Mouse (Mus musculus): ENCODE data around the gene Mapkapk3. TPM values are rescaled to one million over a fixed set of nuclear protein-coding genes. Genes with fewer than 3 reads are reported as not detected.
A peak's percentile ranks its signal among the peaks of the same experiment; 100 is the strongest.

The Mapkapk3 gene
- polyA plus RNA-seq, 1 experiment from 2014 or later, result 13.2 TPM

GRCm38 (mm10) chr9:107272284-107272683 lies 17.4 kb downstream of the Mapkapk3 start:
- 16% methylated on average over 4 of the region's 4 CpGs for WGBS (ENCODE audit: insufficient replicate concordance)
- H3K4me2 ChIP-seq, result no peak overlapping the region
- peak; percentile 71 for ATAC-seq

DNA sequence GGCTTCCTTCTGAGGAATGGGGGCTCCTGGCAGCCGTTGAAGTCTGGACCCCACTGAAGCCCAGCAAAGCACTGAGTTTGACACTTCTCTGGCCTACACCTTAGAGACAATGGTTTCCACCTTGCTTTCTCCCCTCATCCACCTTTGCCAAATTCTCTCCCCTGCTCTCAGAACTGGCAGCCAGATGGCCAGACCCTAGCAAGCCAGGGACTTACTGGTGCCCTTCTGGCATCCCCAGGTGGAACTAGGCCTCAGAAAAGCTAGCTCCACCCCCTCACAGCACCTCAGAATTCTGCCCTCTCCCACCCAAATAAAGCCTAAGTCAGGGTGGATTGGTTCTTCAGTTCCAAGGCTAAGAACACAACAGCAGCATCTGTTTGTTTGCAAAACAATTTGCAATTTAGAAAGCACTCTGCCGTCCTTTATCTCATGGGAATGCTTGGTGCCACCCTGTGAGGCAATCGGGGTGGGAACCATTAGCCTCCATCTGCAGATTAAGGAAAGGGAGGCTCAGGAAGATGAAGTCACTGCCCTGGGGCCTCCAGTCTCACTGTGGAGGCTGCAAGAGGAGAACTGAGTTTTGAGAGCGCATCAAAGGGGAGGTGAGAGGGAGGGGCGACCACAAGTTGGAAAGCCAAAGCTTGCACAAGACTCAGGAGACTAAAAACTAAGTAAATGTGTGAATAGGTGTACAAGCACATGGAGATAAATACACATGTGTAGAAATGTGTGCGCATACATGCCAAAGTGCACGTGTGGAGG lies 18.3 kb downstream of the Mapkapk3 start:
- H3K4me2 ChIP-seq, result no peak overlapping the region
- H3K4me1 ChIP-seq, result peaks cover 48% of the 10 kb centered on the region
- no peaks in the 10 kb centered on the region for H3K27me3 ChIP-seq (replicated peaks)
- H3K9ac ChIP-seq, result no peak overlapping the region
- H3K4me3 ChIP-seq, result no peak overlapping the region
- no peaks in the 10 kb centered on the region for H3K9me3 ChIP-seq (replicated peaks)
- no peak overlapping the region for H3K27ac ChIP-seq
- H3K36me3 ChIP-seq, result no peaks in the 10 kb centered on the region
- ATAC-seq, result no peak
- 51% methylated on average over 7 of the region's 7 CpGs for WGBS (ENCODE audit: insufficient replicate concordance)

More at GRCm38 (mm10) chr9:107272284-107272683, 17.4 kb downstream of the Mapkapk3 start:
- Histone ChIP-seq H3K27me3 (replicated peaks) (no peaks in the 10 kb centered on the region), H3K9ac (no peak overlapping the region), H3K4me1 (peaks cover 50% of the 10 kb centered on the region), H3K36me3 (no peaks in the 10 kb centered on the region), H3K4me3 (no peak overlapping the region), H3K9me3 (replicated peaks) (no peaks in the 10 kb centered on the region), H3K27ac (no peak overlapping the region)

DNA sequence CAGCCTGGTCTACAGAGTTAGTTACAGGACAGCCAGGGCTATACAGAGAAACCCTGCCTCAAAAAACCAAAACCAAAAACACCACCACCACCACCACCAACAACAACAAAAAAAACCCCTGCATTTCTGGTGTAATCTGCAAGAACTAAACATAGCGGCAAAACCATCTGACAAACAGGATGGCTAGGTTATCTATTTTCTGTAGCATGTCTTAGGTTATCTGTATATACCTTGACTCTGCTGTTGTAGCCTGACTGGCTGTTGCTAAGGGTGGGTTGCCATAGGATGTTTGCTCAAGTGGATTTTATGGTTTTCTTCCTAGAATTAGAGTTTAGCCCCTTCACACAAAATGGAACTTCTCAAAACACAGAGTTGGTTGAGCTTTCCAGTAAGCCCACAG lies 19.9 kb downstream of the Mapkapk3 start:
- Histone ChIP-seq H3K4me1 (peaks cover 48% of the 10 kb centered on the region), H3K9ac (no peak overlapping the region), H3K27me3 (replicated peaks) (no peaks in the 10 kb centered on the region), H3K4me3 (no peak overlapping the region), H3K9me3 (replicated peaks) (no peaks in the 10 kb centered on the region), H3K4me2 (no peak overlapping the region), H3K36me3 (no peaks in the 10 kb centered on the region), H3K27ac (no peak overlapping the region)
- no peak for ATAC-seq
- WGBS (ENCODE audit: insufficient replicate concordance), result 32% methylated on average over 1 of the region's 1 CpGs

- 29% methylated on average over 4 of the region's 4 CpGs for WGBS (ENCODE audit: insufficient replicate concordance)
- no peak overlapping the region for H3K4me3 ChIP-seq
- H3K4me1 ChIP-seq, result peaks cover 44% of the 10 kb centered on the region
- no peaks in the 10 kb centered on the region for H3K9me3 ChIP-seq (replicated peaks)
- H3K27ac ChIP-seq, result no peak overlapping the region
- H3K27me3 ChIP-seq (replicated peaks), result no peaks in the 10 kb centered on the region
- H3K36me3 ChIP-seq, result no peaks in the 10 kb centered on the region
- ATAC-seq, result no peak
- H3K9ac ChIP-seq, result no peak overlapping the region
- no peak overlapping the region for H3K4me2 ChIP-seq
Observed at GRCm38 (mm10) chr9:107267721-107268402, 21.8 kb downstream of the Mapkapk3 start.

DNA sequence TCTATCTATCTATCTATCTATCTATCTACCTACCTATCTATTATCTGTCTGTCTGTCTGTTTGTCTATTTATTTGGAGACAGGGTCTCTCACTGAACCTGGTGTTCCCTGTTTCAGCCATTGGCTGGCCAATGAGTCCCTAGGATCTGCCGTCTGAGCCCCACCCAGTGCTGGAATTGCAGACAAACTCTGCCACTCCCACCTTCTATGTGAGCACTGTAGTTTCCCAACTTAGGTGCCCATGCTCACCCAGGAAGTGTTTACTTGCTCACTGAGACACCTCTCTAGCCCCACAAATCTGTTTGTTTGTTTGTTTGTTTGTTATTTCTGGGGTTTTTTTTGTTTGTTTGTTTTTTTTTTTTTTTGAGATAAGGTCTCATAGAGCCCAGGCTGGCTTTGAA lies 22.6 kb downstream of the Mapkapk3 start:
- ATAC-seq, result no peak
- no peaks in the 10 kb centered on the region for H3K9me3 ChIP-seq (replicated peaks)

GRCm38 (mm10) chr9:107264731-107265130 lies 24.9 kb downstream of the Mapkapk3 start:
- Histone ChIP-seq H3K27ac (no peak overlapping the region), H3K27me3 (replicated peaks) (no peaks in the 10 kb centered on the region), H3K9me3 (replicated peaks) (no peaks in the 10 kb centered on the region), H3K4me2 (no peak overlapping the region), H3K36me3 (no peaks in the 10 kb centered on the region), H3K9ac (no peak overlapping the region), H3K4me1 (peaks cover 13% of the 10 kb centered on the region), H3K4me3 (no peak overlapping the region)
- 48% methylated on average over 3 of the region's 3 CpGs for WGBS (ENCODE audit: insufficient replicate concordance)
- ATAC-seq, result no peak

More for the DNA sequence above, 22.6 kb downstream of the Mapkapk3 start:
- H3K4me1 ChIP-seq, result peaks cover 36% of the 10 kb centered on the region
- no peak overlapping the region for H3K27ac ChIP-seq
- H3K4me3 ChIP-seq, result no peak overlapping the region
- 49% methylated on average over 1 of the region's 1 CpGs for WGBS (ENCODE audit: insufficient replicate concordance)
- H3K9ac ChIP-seq, result no peak overlapping the region
- no peak overlapping the region for H3K4me2 ChIP-seq
- H3K36me3 ChIP-seq, result no peaks in the 10 kb centered on the region
- H3K27me3 ChIP-seq (replicated peaks), result no peaks in the 10 kb centered on the region

GRCm38 (mm10) chr9:107263912-107264311 lies 25.8 kb downstream of the Mapkapk3 start:
- no peaks in the 10 kb centered on the region for H3K27me3 ChIP-seq (replicated peaks)

DNA sequence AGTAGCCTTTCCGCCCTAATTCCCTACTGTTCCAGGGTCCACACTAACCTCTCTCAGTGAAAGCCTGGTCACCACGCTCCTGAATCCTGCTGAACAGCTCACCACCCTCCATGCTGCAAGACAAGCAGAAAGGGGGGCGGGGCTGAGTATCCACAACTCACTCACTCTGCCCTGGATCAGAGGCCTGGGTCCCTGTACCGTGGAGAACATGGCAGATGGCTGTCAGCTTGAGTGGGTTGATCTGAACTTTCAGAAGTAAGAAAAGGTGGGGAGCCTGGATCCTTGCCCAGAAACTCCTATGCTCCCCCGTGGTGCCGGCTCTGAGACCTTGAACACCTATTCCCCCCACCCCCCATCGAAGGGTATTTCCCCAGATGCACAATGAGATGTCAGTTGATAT lies 27.3 kb downstream of the Mapkapk3 start:
- H3K27ac ChIP-seq, result no peak overlapping the region
- no peak overlapping the region for H3K4me3 ChIP-seq
- H3K4me2 ChIP-seq, result no peak overlapping the region
- H3K9me3 ChIP-seq (replicated peaks), result no peaks in the 10 kb centered on the region
- 0 out of 2 replicates have a peak, but pooled peaks cover under 1% of the 10 kb centered on the region for H3K4me1 ChIP-seq
- H3K27me3 ChIP-seq (replicated peaks), result no peaks in the 10 kb centered on the region
- H3K36me3 ChIP-seq, result peaks cover 5% of the 10 kb centered on the region; the same call in 1 of the 2 replicates
- no peak for ATAC-seq
- no peak overlapping the region for H3K9ac ChIP-seq
- WGBS (ENCODE audit: insufficient replicate concordance), result 73% methylated on average over 7 of the region's 7 CpGs

More at GRCm38 (mm10) chr9:107263912-107264311, 25.8 kb downstream of the Mapkapk3 start:
- WGBS (ENCODE audit: insufficient replicate concordance), result 65% methylated on average over 5 of the region's 5 CpGs
- no peak overlapping the region for H3K4me2 ChIP-seq
- H3K9me3 ChIP-seq (replicated peaks), result no peaks in the 10 kb centered on the region
- no peak overlapping the region for H3K4me3 ChIP-seq
- H3K4me1 ChIP-seq, result peaks cover 9% of the 10 kb centered on the region; the same call in 1 of the 2 replicates
- no peak overlapping the region for H3K27ac ChIP-seq
- peaks cover 5% of the 10 kb centered on the region; the same call in 1 of the 2 replicates for H3K36me3 ChIP-seq
- H3K9ac ChIP-seq, result no peak overlapping the region
- no peak for ATAC-seq

DNA sequence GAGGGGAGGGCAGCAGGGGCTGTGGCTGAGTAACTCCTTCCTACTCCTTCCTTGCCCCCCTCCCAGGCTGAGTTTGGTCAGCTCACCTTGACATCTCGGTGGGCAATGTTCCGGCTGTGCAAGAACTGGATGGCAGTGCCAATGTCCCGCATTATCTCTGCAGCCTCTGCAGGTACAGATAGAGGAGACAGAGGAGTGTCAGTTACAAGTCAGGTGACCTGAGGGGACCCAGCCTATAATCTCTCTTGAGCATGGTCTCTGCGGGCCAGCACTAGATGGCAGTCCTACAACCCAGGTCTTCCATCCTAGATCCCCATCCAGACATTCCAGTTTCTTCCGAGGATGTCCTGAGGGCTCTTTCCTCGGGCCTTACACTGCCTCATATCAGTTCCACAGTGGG lies 27.9 kb downstream of the Mapkapk3 start:
- ATAC-seq, result no peak
- H3K4me2 ChIP-seq, result no peak overlapping the region

DNA sequence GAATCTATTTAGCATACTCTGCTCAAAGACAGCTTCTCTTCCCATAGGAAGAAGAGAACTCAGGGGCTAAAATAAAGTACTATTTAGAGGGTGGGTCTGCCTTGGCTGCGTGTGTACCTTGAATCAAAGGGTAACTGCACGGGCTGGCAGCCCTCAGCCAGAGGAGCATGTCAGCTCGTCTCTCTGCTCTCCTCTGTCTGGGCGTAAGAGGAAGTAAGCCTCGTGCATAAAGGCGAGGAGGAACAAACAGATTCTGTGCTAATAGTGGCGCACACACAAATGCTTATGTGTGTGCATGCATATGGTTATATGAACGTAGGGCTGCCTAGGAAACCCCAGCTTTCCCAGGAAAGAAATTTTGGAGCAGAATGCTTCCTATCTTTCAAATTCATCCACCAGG lies 28.8 kb downstream of the Mapkapk3 start:
- no peaks in the 10 kb centered on the region for H3K4me1 ChIP-seq
- no peaks in the 10 kb centered on the region for H3K9me3 ChIP-seq (replicated peaks)
- 42% methylated on average over 8 of the region's 8 CpGs for WGBS (ENCODE audit: insufficient replicate concordance)
- H3K27ac ChIP-seq, result no peak overlapping the region
- no peak for ATAC-seq
- H3K4me2 ChIP-seq, result no peak overlapping the region
- H3K27me3 ChIP-seq (replicated peaks), result no peaks in the 10 kb centered on the region
- no peak overlapping the region for H3K9ac ChIP-seq
- no peak overlapping the region for H3K4me3 ChIP-seq
- peaks cover 5% of the 10 kb centered on the region; the same call in 1 of the 2 replicates for H3K36me3 ChIP-seq

More for the DNA sequence above, 27.9 kb downstream of the Mapkapk3 start:
- Histone ChIP-seq H3K4me3 (no peak overlapping the region), H3K27ac (no peak overlapping the region), H3K9ac (no peak overlapping the region), H3K9me3 (replicated peaks) (no peaks in the 10 kb centered on the region), H3K36me3 (peaks cover 5% of the 10 kb centered on the region; the same call in 1 of the 2 replicates), H3K27me3 (replicated peaks) (no peaks in the 10 kb centered on the region), H3K4me1 (no peaks in the 10 kb centered on the region)
- 65% methylated on average over 6 of the region's 6 CpGs for WGBS (ENCODE audit: insufficient replicate concordance)

DNA sequence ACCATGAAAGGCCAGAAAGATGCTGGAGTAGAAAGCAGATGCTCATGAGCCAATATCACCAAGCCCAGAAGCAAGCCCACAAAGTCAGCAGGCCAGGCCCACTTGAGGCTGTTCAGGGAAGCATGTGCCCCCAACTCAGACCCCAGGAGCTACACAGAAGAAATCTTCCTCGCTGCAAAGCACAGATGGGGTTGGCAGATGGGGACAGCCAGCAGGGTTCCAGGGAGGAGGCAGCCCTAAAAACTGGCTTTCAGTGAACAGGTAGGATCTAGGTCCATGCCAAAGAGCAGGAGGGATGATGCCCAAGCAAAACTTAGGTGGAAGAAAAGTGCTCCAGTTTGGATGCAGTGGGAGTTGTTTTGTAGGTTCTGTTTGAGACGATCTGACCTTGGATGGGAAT lies 29.2 kb downstream of the Mapkapk3 start:
- ATAC-seq, result no peak
- Histone ChIP-seq H3K36me3 (peaks cover 5% of the 10 kb centered on the region; the same call in 1 of the 2 replicates), H3K9ac (no peak overlapping the region), H3K4me2 (no peak overlapping the region), H3K9me3 (replicated peaks) (no peaks in the 10 kb centered on the region), H3K27ac (no peak overlapping the region), H3K27me3 (replicated peaks) (no peaks in the 10 kb centered on the region), H3K4me1 (no peaks in the 10 kb centered on the region), H3K4me3 (no peak overlapping the region)
- 68% methylated on average over 2 of the region's 2 CpGs for WGBS (ENCODE audit: insufficient replicate concordance)

- H3K27ac ChIP-seq, result no peak overlapping the region
- H3K9me3 ChIP-seq (replicated peaks), result no peaks in the 10 kb centered on the region
- H3K36me3 ChIP-seq, result peaks cover 5% of the 10 kb centered on the region; the same call in 1 of the 2 replicates
- no peaks in the 10 kb centered on the region for H3K27me3 ChIP-seq (replicated peaks)
- no peak overlapping the region for H3K4me2 ChIP-seq
- ATAC-seq, result no peak
- H3K4me3 ChIP-seq, result no peak overlapping the region
- H3K9ac ChIP-seq, result no peak overlapping the region
- no peaks in the 10 kb centered on the region for H3K4me1 ChIP-seq
- WGBS (ENCODE audit: insufficient replicate concordance), result 73% methylated on average over 6 of the region's 6 CpGs
Observed at GRCm38 (mm10) chr9:107259571-107259970, 30.1 kb downstream of the Mapkapk3 start.

Measured in liver, embryonic 12.5 days (tissue).